Mouse (Mus musculus): Measurements from ENCODE around the gene Gucy2e. TPM values are rescaled to one million over a fixed set of nuclear protein-coding genes. Genes with fewer than 3 reads are reported as not detected.
A peak's percentile ranks its signal among the peaks of the same experiment; 100 is the strongest.

Gene Gucy2e
- polyA plus RNA-seq, 1 experiment, result 0.26 TPM

DNA sequence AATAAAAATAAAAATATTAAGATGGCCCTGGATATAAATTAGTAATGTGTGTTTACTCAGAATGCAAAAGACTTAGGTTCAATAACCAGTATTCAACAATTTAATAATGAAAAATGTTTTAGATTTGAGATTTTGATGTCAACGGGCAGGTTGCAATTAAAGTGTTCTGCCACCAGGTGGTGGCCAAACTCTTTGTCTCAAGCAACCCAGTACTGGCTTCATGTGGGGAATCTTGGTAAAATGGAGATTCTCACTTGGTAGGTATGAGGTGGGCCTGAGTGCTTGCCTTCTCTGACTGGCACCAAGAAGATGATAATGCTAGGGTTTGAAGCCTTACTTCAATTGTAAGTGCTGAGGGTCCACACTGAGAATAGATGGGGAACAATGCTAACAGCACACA lies 44.0 kb downstream of the Gucy2e start:
- Histone ChIP-seq H3K4me3 (ENCODE audit: control insufficient read depth, insufficient read depth, low read length) (no peak overlapping the region), H3K27me3 (ENCODE audit: control insufficient read depth, insufficient read depth, low read length) (0 out of 2 replicates have a peak, but pooled peaks cover 2% of the 10 kb centered on the region), H3K4me1 (replicated peaks; ENCODE audit: control insufficient read depth, insufficient read depth, low read length) (peaks cover 12% of the 10 kb centered on the region), H3K36me3 (ENCODE audit: control insufficient read depth, insufficient read depth, low read length) (no peaks in the 10 kb centered on the region), H3K27ac (ENCODE audit: control insufficient read depth, insufficient read depth, low read length) (no peak overlapping the region)
- WGBS, result 2% methylated on average over 1 of the region's 1 CpGs
- DNase-seq, result peak; percentile 21
- TF ChIP-seq POLR2A (IDR thresholded peaks at IDR 0.05; ENCODE audit: control insufficient read depth, extremely low read depth, insufficient read depth, low read length, poor library complexity), result no peak
- no peak for TF ChIP-seq CTCF (IDR thresholded peaks at IDR 0.05; ENCODE audit: borderline replicate concordance, control insufficient read depth, extremely low read depth, insufficient read depth, low read length, poor library complexity)

DNA sequence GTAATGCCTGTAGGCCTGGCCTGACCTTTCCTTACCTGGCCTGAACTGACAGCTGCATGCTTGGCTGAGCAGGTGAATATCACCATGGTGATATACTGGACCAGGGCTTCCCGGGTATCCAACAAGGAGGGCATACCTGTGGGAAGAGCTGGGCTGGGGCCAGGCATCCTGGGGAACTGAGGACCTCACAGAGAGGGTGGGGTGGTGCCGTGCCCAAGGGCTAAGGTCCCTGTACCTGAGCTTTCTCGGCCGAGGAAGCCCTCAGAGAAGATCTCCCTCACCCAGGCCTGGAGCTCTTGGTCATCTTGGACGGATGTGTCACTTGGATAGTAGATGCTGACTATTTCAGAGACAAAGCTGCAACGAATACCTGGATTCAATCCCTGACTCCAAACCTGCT lies 50.9 kb downstream of the Gucy2e start:
- no peak overlapping the region for H3K4me3 ChIP-seq (ENCODE audit: control insufficient read depth, insufficient read depth, low read length)
- H3K27ac ChIP-seq (ENCODE audit: control insufficient read depth, insufficient read depth, low read length), result no peak overlapping the region
- H3K36me3 ChIP-seq (ENCODE audit: control insufficient read depth, insufficient read depth, low read length), result no peaks in the 10 kb centered on the region
- 89% methylated on average over 6 of the region's 6 CpGs for WGBS
- TF ChIP-seq CTCF (IDR thresholded peaks at IDR 0.05; ENCODE audit: borderline replicate concordance, control insufficient read depth, extremely low read depth, insufficient read depth, low read length, poor library complexity) (no peak), POLR2A (IDR thresholded peaks at IDR 0.05; ENCODE audit: control insufficient read depth, extremely low read depth, insufficient read depth, low read length, poor library complexity) (no peak)
- DNase-seq, result no peak
- no peaks in the 10 kb centered on the region for H3K4me1 ChIP-seq (replicated peaks; ENCODE audit: control insufficient read depth, insufficient read depth, low read length)
- H3K27me3 ChIP-seq (ENCODE audit: control insufficient read depth, insufficient read depth, low read length), result no peaks in the 10 kb centered on the region; the same call in 1 of the 2 replicates

GRCm38 (mm10) chr11:69185031-69185430 lies 51.8 kb downstream of the Gucy2e start:
- Histone ChIP-seq H3K27me3 (ENCODE audit: control insufficient read depth, insufficient read depth, low read length) (no peaks in the 10 kb centered on the region; the same call in 1 of the 2 replicates), H3K27ac (ENCODE audit: control insufficient read depth, insufficient read depth, low read length) (no peak overlapping the region), H3K36me3 (ENCODE audit: control insufficient read depth, insufficient read depth, low read length) (no peaks in the 10 kb centered on the region), H3K4me3 (ENCODE audit: control insufficient read depth, insufficient read depth, low read length) (no peak overlapping the region), H3K4me1 (replicated peaks; ENCODE audit: control insufficient read depth, insufficient read depth, low read length) (no peaks in the 10 kb centered on the region)
- no peak for TF ChIP-seq POLR2A (IDR thresholded peaks at IDR 0.05; ENCODE audit: control insufficient read depth, extremely low read depth, insufficient read depth, low read length, poor library complexity)
- TF ChIP-seq CTCF (IDR thresholded peaks at IDR 0.05; ENCODE audit: borderline replicate concordance, control insufficient read depth, extremely low read depth, insufficient read depth, low read length, poor library complexity), result no peak
- no peak for DNase-seq
- WGBS, result 93% methylated on average over 5 of the region's 5 CpGs

GRCm38 (mm10) chr11:69180120-69180519 lies 56.7 kb downstream of the Gucy2e start:
- H3K36me3 ChIP-seq (ENCODE audit: control insufficient read depth, insufficient read depth, low read length), result no peaks in the 10 kb centered on the region
- H3K4me1 ChIP-seq (replicated peaks; ENCODE audit: control insufficient read depth, insufficient read depth, low read length), result no peaks in the 10 kb centered on the region
- DNase-seq, result no peak
- TF ChIP-seq POLR2A (IDR thresholded peaks at IDR 0.05; ENCODE audit: control insufficient read depth, extremely low read depth, insufficient read depth, low read length, poor library complexity) (no peak), CTCF (IDR thresholded peaks at IDR 0.05; ENCODE audit: borderline replicate concordance, control insufficient read depth, extremely low read depth, insufficient read depth, low read length, poor library complexity) (no peak)
- H3K27me3 ChIP-seq (ENCODE audit: control insufficient read depth, insufficient read depth, low read length), result no peaks in the 10 kb centered on the region; the same call in 1 of the 2 replicates
- H3K27ac ChIP-seq (ENCODE audit: control insufficient read depth, insufficient read depth, low read length), result no peak overlapping the region
- no peak overlapping the region for H3K4me3 ChIP-seq (ENCODE audit: control insufficient read depth, insufficient read depth, low read length)
- WGBS, result 89% methylated on average over 4 of the region's 4 CpGs

DNA sequence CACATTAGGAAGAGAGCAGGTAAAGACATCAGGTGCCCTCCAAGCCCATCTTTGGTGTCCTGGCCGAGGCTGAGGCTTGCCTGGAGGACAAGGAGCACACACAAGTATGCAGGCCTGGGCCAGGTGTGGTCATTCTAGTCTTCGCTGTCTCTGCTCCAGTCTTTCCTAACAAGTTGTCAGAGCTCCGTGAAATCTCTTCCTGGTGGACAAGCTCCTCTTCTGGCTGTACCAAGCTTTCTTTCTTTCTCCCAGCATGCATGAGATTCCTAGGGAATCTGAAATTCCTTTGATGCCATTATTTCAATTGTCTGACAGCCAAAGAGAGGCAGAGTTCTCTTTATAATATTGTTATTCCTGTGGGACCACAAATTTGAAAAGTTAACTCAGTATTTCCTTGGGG lies 57.3 kb downstream of the Gucy2e start:
- DNase-seq, result no peak
- TF ChIP-seq CTCF (IDR thresholded peaks at IDR 0.05; ENCODE audit: borderline replicate concordance, control insufficient read depth, extremely low read depth, insufficient read depth, low read length, poor library complexity) (no peak), POLR2A (IDR thresholded peaks at IDR 0.05; ENCODE audit: control insufficient read depth, extremely low read depth, insufficient read depth, low read length, poor library complexity) (no peak)
- WGBS, result 89% methylated on average over 3 of the region's 3 CpGs

GRCm38 (mm10) chr11:69178525-69178924 lies 58.3 kb downstream of the Gucy2e start:
- TF ChIP-seq CTCF (IDR thresholded peaks at IDR 0.05; ENCODE audit: borderline replicate concordance, control insufficient read depth, extremely low read depth, insufficient read depth, low read length, poor library complexity) (no peak), POLR2A (IDR thresholded peaks at IDR 0.05; ENCODE audit: control insufficient read depth, extremely low read depth, insufficient read depth, low read length, poor library complexity) (no peak)
- Histone ChIP-seq H3K27me3 (ENCODE audit: control insufficient read depth, insufficient read depth, low read length) (no peaks in the 10 kb centered on the region; the same call in 1 of the 2 replicates), H3K36me3 (ENCODE audit: control insufficient read depth, insufficient read depth, low read length) (no peaks in the 10 kb centered on the region), H3K4me3 (ENCODE audit: control insufficient read depth, insufficient read depth, low read length) (no peak overlapping the region), H3K27ac (ENCODE audit: control insufficient read depth, insufficient read depth, low read length) (no peak overlapping the region), H3K4me1 (replicated peaks; ENCODE audit: control insufficient read depth, insufficient read depth, low read length) (no peaks in the 10 kb centered on the region)
- WGBS, result 83% methylated on average over 3 of the region's 3 CpGs
- no peak for DNase-seq

More for the DNA sequence above, 57.3 kb downstream of the Gucy2e start:
- no peaks in the 10 kb centered on the region for H3K36me3 ChIP-seq (ENCODE audit: control insufficient read depth, insufficient read depth, low read length)
- no peaks in the 10 kb centered on the region; the same call in 1 of the 2 replicates for H3K27me3 ChIP-seq (ENCODE audit: control insufficient read depth, insufficient read depth, low read length)
- no peak overlapping the region for H3K27ac ChIP-seq (ENCODE audit: control insufficient read depth, insufficient read depth, low read length)
- H3K4me1 ChIP-seq (replicated peaks; ENCODE audit: control insufficient read depth, insufficient read depth, low read length), result no peaks in the 10 kb centered on the region
- no peak overlapping the region for H3K4me3 ChIP-seq (ENCODE audit: control insufficient read depth, insufficient read depth, low read length)

- Histone ChIP-seq H3K27me3 (ENCODE audit: control insufficient read depth, insufficient read depth, low read length) (no peaks in the 10 kb centered on the region), H3K4me3 (ENCODE audit: control insufficient read depth, insufficient read depth, low read length) (no peak overlapping the region), H3K36me3 (ENCODE audit: control insufficient read depth, insufficient read depth, low read length) (no peaks in the 10 kb centered on the region), H3K27ac (ENCODE audit: control insufficient read depth, insufficient read depth, low read length) (no peak overlapping the region), H3K4me1 (replicated peaks; ENCODE audit: control insufficient read depth, insufficient read depth, low read length) (no peaks in the 10 kb centered on the region)
- 95% methylated on average over 7 of the region's 7 CpGs for WGBS
- no peak for TF ChIP-seq CTCF (IDR thresholded peaks at IDR 0.05; ENCODE audit: borderline replicate concordance, control insufficient read depth, extremely low read depth, insufficient read depth, low read length, poor library complexity)
- no peak for TF ChIP-seq POLR2A (IDR thresholded peaks at IDR 0.05; ENCODE audit: control insufficient read depth, extremely low read depth, insufficient read depth, low read length, poor library complexity)
- DNase-seq, result no peak
These were observed 62.1 kb downstream of the Gucy2e start for GRCm38 (mm10) chr11:69174722-69175121.

All from thymus, adult 2 months (tissue).